Mouse (Mus musculus): ENCODE data around the gene Pmm1. TPM values are rescaled to one million over a fixed set of nuclear protein-coding genes. Genes with fewer than 3 reads are reported as not detected.

Gene Pmm1
- polyA plus RNA-seq (2012; rRNA removed) = 12.1 and 13.8 TPM in 2 replicates

GRCm38 (mm10) chr15:81960171-81961077 lies at the start of gene Pmm1:
Gene Pmm1 (minus strand): TSS chr15:81960930.
- H3K4me3 ChIP-seq (ENCODE audit: control insufficient read depth, low read depth, low read length) = peak within 1 kb of the TSS; percentile 88
- H3K27ac ChIP-seq (ENCODE audit: control insufficient read depth, insufficient read depth, low read depth, low read length) = peak within 1 kb of the TSS; percentile 61
- peaks cover 10% of the 10 kb centered on the region for H3K4me1 ChIP-seq (ENCODE audit: control insufficient read depth, insufficient read depth, low read length)
- peak; percentile 48; the same call in 1 of the 2 replicates for TF ChIP-seq POLR2A (IDR thresholded peaks at IDR 0.05; ENCODE audit: control insufficient read depth, low read depth, low read length)
- peak; percentile 66; the same call in 1 of the 2 replicates for TF ChIP-seq CTCF (IDR thresholded peaks at IDR 0.05; ENCODE audit: control insufficient read depth, insufficient read depth, insufficient replicate concordance, low read depth, low read length)
- no peaks in the 10 kb centered on the region for H3K27me3 ChIP-seq (ENCODE audit: control insufficient read depth, insufficient read depth, low read length)
- H3K36me3 ChIP-seq (ENCODE audit: control insufficient read depth, insufficient read depth, low read length) = no peaks in the 10 kb centered on the region

GRCm38 (mm10) chr15:82004257-82004656 lies 43.5 kb upstream of the Pmm1 start:
- peaks cover 1% of the 10 kb centered on the region; the same call in 1 of the 2 replicates for H3K36me3 ChIP-seq (ENCODE audit: control insufficient read depth, insufficient read depth, low read length)
- H3K27me3 ChIP-seq (ENCODE audit: control insufficient read depth, insufficient read depth, low read length) = no peaks in the 10 kb centered on the region
- no peaks in the 10 kb centered on the region for H3K4me1 ChIP-seq (ENCODE audit: control insufficient read depth, insufficient read depth, low read length)
- no peak overlapping the region for H3K4me3 ChIP-seq (ENCODE audit: control insufficient read depth, low read depth, low read length)
- TF ChIP-seq CTCF (IDR thresholded peaks at IDR 0.05; ENCODE audit: control insufficient read depth, insufficient read depth, insufficient replicate concordance, low read depth, low read length) (no peak), POLR2A (IDR thresholded peaks at IDR 0.05; ENCODE audit: control insufficient read depth, low read depth, low read length) (no peak)
- no peak overlapping the region for H3K27ac ChIP-seq (ENCODE audit: control insufficient read depth, insufficient read depth, low read depth, low read length)

GRCm38 (mm10) chr15:81993992-81994391 lies 33.3 kb upstream of the Pmm1 start:
- Histone ChIP-seq H3K4me1 (ENCODE audit: control insufficient read depth, insufficient read depth, low read length) (no peaks in the 10 kb centered on the region), H3K27me3 (ENCODE audit: control insufficient read depth, insufficient read depth, low read length) (no peaks in the 10 kb centered on the region), H3K4me3 (ENCODE audit: control insufficient read depth, low read depth, low read length) (no peak overlapping the region), H3K27ac (ENCODE audit: control insufficient read depth, insufficient read depth, low read depth, low read length) (no peak overlapping the region), H3K36me3 (ENCODE audit: control insufficient read depth, insufficient read depth, low read length) (no peaks in the 10 kb centered on the region; the same call in none of the 2 replicates)
- TF ChIP-seq POLR2A (IDR thresholded peaks at IDR 0.05; ENCODE audit: control insufficient read depth, low read depth, low read length) (no peak), CTCF (IDR thresholded peaks at IDR 0.05; ENCODE audit: control insufficient read depth, insufficient read depth, insufficient replicate concordance, low read depth, low read length) (no peak)

- no peaks in the 10 kb centered on the region for H3K27me3 ChIP-seq (ENCODE audit: control insufficient read depth, insufficient read depth, low read length)
- no peak overlapping the region for H3K4me3 ChIP-seq (ENCODE audit: control insufficient read depth, low read depth, low read length)
- no peak overlapping the region for H3K27ac ChIP-seq (ENCODE audit: control insufficient read depth, insufficient read depth, low read depth, low read length)
- no peaks in the 10 kb centered on the region; the same call in 1 of the 2 replicates for H3K36me3 ChIP-seq (ENCODE audit: control insufficient read depth, insufficient read depth, low read length)
- H3K4me1 ChIP-seq (ENCODE audit: control insufficient read depth, insufficient read depth, low read length) = no peaks in the 10 kb centered on the region
- TF ChIP-seq CTCF (IDR thresholded peaks at IDR 0.05; ENCODE audit: control insufficient read depth, insufficient read depth, insufficient replicate concordance, low read depth, low read length) = no peak
Measured at GRCm38 (mm10) chr15:81990549-81990948, 29.8 kb upstream of the Pmm1 start.

- Histone ChIP-seq H3K27ac (ENCODE audit: control insufficient read depth, insufficient read depth, low read depth, low read length) (no peak overlapping the region), H3K27me3 (ENCODE audit: control insufficient read depth, insufficient read depth, low read length) (no peaks in the 10 kb centered on the region), H3K36me3 (ENCODE audit: control insufficient read depth, insufficient read depth, low read length) (no peaks in the 10 kb centered on the region; the same call in 1 of the 2 replicates), H3K4me1 (ENCODE audit: control insufficient read depth, insufficient read depth, low read length) (no peaks in the 10 kb centered on the region), H3K4me3 (ENCODE audit: control insufficient read depth, low read depth, low read length) (no peak overlapping the region)
- TF ChIP-seq CTCF (IDR thresholded peaks at IDR 0.05; ENCODE audit: control insufficient read depth, insufficient read depth, insufficient replicate concordance, low read depth, low read length) = peak; percentile 48; the same call in 1 of the 2 replicates
- no peak for TF ChIP-seq POLR2A (IDR thresholded peaks at IDR 0.05; ENCODE audit: control insufficient read depth, low read depth, low read length)
Measured at GRCm38 (mm10) chr15:81989371-81990062, 28.8 kb upstream of the Pmm1 start.

- no peak for TF ChIP-seq CTCF (IDR thresholded peaks at IDR 0.05; ENCODE audit: control insufficient read depth, insufficient read depth, insufficient replicate concordance, low read depth, low read length)
- no peak for TF ChIP-seq POLR2A (IDR thresholded peaks at IDR 0.05; ENCODE audit: control insufficient read depth, low read depth, low read length)
- Histone ChIP-seq H3K4me1 (ENCODE audit: control insufficient read depth, insufficient read depth, low read length) (no peaks in the 10 kb centered on the region), H3K36me3 (ENCODE audit: control insufficient read depth, insufficient read depth, low read length) (no peaks in the 10 kb centered on the region), H3K27me3 (ENCODE audit: control insufficient read depth, insufficient read depth, low read length) (no peaks in the 10 kb centered on the region), H3K27ac (ENCODE audit: control insufficient read depth, insufficient read depth, low read depth, low read length) (no peak within 1 kb of the TSS), H3K4me3 (ENCODE audit: control insufficient read depth, low read depth, low read length) (no peak within 1 kb of the TSS)
Measured at GRCm38 (mm10) chr15:81987646-81988045, 26.9 kb upstream of the Pmm1 start, which contains the start of gene Xrcc6. Gene Xrcc6 (plus strand): TSS chr15:81987835.

All from testis, adult 2 months (tissue).